Mouse (Mus musculus): ENCODE measurements around the gene Col18a1.

- no peak for TF ChIP-seq CTCF (conservative IDR thresholded peaks at IDR 0.05; ENCODE audit: insufficient read depth, insufficient read length, low read depth, low read length)
- no peak for TF ChIP-seq POLR2A (IDR thresholded peaks at IDR 0.05; ENCODE audit: low read depth, low read length)
Observed at GRCm38 (mm10) chr10:77026944-77027343, 139.4 kb downstream of the Col18a1 start.
